Mouse (Mus musculus) cerebellum, adult 18-20 months (tissue): ENCODE data around the gene Nkx1-1.
A peak's percentile ranks its signal among the peaks of the same experiment; 100 is the strongest.

ENCODE experiments used
- DNase-seq, 2 experiments: peaks; one replicate each; pipeline ENCODE4 v3.0.0; 2021

Gene Nkx1-1

DNA sequence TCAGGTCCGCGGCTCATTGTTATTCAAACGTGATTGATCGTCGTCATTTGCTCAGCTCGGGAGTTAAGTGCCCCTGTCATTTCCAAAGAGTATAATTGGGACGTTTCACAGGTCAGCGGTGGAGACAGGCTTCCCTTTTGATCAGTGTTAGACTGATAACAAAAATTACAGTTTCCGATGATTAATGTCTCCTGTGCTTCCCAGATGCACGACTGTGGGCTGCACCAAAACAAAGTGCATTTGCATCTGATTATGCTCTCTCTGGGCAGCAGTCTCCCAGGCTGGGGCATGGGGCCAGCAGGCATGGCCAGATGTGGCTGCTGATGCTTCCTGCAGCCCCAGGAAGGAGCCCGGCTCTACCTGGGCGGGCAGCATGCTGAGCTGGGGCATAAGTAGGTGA is 33.0 kb downstream of the Nkx1-1 start:
- DNase-seq: no peak

DNA sequence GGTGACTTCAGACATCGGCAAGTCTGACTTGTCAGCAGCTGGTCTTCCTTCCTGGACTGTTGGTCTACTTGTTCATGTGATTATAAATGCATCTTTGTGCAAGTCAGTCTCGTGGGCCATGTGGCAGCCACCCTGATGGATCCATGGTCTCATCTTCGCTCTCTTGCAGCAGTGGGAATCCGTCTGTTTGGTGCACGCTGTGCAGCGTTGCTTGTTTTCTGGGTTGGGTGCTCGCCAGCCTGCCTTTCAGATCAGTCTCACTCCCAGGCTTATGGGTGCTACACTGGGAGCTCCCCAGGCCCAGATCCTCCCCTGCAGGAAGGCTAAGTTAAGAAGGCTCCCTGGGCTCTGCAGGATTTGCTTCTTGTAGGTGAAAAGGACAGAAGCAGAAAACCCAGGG is 36.9 kb downstream of the Nkx1-1 start:
- no peak for DNase-seq

DNA sequence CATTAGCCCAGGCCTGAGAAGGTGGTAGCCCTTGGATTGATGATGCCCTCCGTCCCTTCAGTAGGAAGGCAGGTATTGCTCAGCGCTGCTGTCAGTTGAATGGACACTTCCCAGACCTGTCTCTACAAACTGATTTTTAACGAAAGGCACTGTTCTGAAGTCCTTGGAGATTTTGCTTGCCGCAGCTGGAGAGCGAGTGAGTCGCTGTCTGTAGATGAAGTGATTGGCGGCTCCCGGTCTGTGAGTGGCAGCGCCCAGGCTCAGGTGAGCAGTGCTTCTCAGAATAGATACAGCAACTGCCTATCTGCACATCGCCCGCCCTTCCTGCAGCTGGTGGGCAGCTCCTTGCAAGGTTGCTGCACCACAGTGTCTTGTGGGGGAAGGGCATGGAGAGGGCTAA is 38.1 kb downstream of the Nkx1-1 start:
- DNase-seq: no peak

DNA sequence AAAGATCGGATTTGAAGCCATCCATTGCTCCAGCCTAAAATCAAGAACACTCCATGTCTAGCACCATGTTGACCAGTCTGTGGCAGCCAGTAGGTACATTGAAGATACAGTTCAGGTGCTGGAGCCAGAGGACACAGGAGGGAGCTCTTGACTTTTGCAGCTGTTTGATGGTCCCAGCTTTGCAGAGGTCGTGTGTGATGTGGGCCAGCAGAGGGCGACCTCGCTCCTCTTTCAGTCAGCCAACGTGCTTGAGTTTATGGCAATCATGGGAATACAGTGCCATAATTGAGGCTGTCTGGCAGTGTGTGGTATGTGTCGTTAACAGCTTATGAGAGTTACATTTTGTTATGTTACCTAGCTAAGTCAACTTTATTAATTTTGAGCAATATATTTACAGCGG is 40.0 kb downstream of the Nkx1-1 start:
- DNase-seq: peak; percentile 68 to 79

DNA sequence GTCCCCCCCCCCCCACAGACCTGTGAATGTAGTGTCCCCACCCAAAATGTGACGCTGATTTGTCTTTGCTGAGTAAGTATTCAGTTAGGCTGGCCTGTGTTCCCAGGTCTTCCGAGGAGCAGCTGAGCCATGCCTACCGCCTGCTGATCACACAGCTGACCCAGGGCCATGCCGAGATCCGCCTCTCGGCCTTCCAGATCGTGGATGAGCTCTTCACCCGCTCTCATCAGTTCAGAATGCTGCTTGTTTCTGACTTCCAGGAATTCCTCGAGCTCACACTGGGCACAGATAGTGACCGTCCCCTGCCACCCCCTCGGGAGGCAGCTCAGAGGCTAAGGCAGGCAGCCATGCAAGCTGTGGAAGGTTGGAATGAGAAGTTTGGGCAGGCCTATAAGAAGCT is 46.2 kb downstream of the Nkx1-1 start:
- peak; percentile 28 to 44 for DNase-seq
